Mouse (Mus musculus) lung, adult 18-20 months (tissue): Measurements from ENCODE around the gene Txnip.
A peak's percentile ranks its signal among the peaks of the same experiment; 100 is the strongest.
"Not testable (repeated sequence)": the region's sequence is repeated elsewhere in the genome, so short reads cannot be mapped to it uniquely, and the experiment has no call there.

Experiments
- DNase-seq, 2 experiments: peaks; one replicate each; pipeline ENCODE4 v3.0.0; 2022; ENCODE audit warnings: mixed read lengths in 2 of 2

Txnip gene

GRCm38 (mm10) chr3:96557694-96558093 lies at the start of gene Txnip:
TSS of gene Txnip (plus strand) at chr3:96557957.
- peak; percentile 100 for DNase-seq

- not testable (repeated sequence) for DNase-seq
Measured at GRCm38 (mm10) chr3:96507966-96508365, 49.8 kb upstream of the Txnip start.

GRCm38 (mm10) chr3:96520171-96520570 lies 37.6 kb upstream of the Txnip start:
- no peak for DNase-seq

GRCm38 (mm10) chr3:96522149-96522548 lies 35.6 kb upstream of the Txnip start:
- no peak for DNase-seq

GRCm38 (mm10) chr3:96524028-96524810 lies 33.5 kb upstream of the Txnip start:
- no peak for DNase-seq

GRCm38 (mm10) chr3:96524914-96525313 lies 32.8 kb upstream of the Txnip start, which contains the start of gene Hfe2:
TSS of gene Hfe2 (plus strand) at chr3:96525172.
- no peak for DNase-seq

GRCm38 (mm10) chr3:96526013-96526762 lies 31.6 kb upstream of the Txnip start:
- DNase-seq, result no peak

GRCm38 (mm10) chr3:96526864-96527542 lies 30.8 kb upstream of the Txnip start:
- no peak for DNase-seq

- DNase-seq, result no peak
Measured at GRCm38 (mm10) chr3:96528506-96528905, 29.3 kb upstream of the Txnip start.

- DNase-seq, result no peak
Measured at GRCm38 (mm10) chr3:96532050-96532449, 25.7 kb upstream of the Txnip start.

GRCm38 (mm10) chr3:96534300-96534699 lies 23.5 kb upstream of the Txnip start:
- no peak for DNase-seq

GRCm38 (mm10) chr3:96539316-96539715 lies 18.4 kb upstream of the Txnip start:
- DNase-seq, result no peak

- DNase-seq, result no peak
Measured at GRCm38 (mm10) chr3:96540740-96541139, 17.0 kb upstream of the Txnip start.

GRCm38 (mm10) chr3:96541328-96542078 lies 16.3 kb upstream of the Txnip start:
- DNase-seq, result no peak

- no peak for DNase-seq
Measured at GRCm38 (mm10) chr3:96542554-96542953, 15.2 kb upstream of the Txnip start.

- DNase-seq, result no peak
Measured at GRCm38 (mm10) chr3:96543345-96543744, 14.4 kb upstream of the Txnip start.

- DNase-seq, result no peak
Measured at GRCm38 (mm10) chr3:96545565-96545964, 12.2 kb upstream of the Txnip start.

GRCm38 (mm10) chr3:96546880-96547279 lies 10.9 kb upstream of the Txnip start:
- no peak for DNase-seq

GRCm38 (mm10) chr3:96547389-96547960 lies 10.3 kb upstream of the Txnip start:
- DNase-seq, result peak; percentile 78 to 79

- DNase-seq, result no peak
Measured at GRCm38 (mm10) chr3:96548824-96549223, 8.9 kb upstream of the Txnip start.

GRCm38 (mm10) chr3:96549346-96549745 lies 8.4 kb upstream of the Txnip start:
- no peak for DNase-seq

- DNase-seq, result peak; percentile 77 to 83
Measured at GRCm38 (mm10) chr3:96551203-96551602, 6.6 kb upstream of the Txnip start.
